Mouse (Mus musculus): ENCODE measurements around the gene Hmcn2. TPM values are rescaled to one million over a fixed set of nuclear protein-coding genes. Genes with fewer than 3 reads are reported as not detected.

The Hmcn2 gene
- polyA plus RNA-seq, 1 experiment from 2014 or later, result 0.73 TPM

GRCm38 (mm10) chr2:31501448-31502130 is 187.4 kb downstream of the Hmcn2 start:
- H3K4me1 ChIP-seq (ENCODE audit: control insufficient read depth in 2 of 2, insufficient read depth in 2 of 2, low read length in 2 of 2), result no peaks in the 10 kb centered on the region
- no peak overlapping the region for H3K4me2 ChIP-seq (ENCODE audit: low read length)
- no peak for ATAC-seq (ENCODE audit: insufficient number of reproducible peaks, insufficient read depth, low FRiP score, low read depth)
- no peak overlapping the region for H3K9ac ChIP-seq (ENCODE audit: low read length)
- peaks cover 25% of the 10 kb centered on the region for H3K27me3 ChIP-seq (ENCODE audit: control insufficient read depth, insufficient read depth, low read length)
- H3K4me3 ChIP-seq (ENCODE audit: control insufficient read depth in 1 of 2, insufficient read depth in 1 of 2, low read depth in 1 of 2, low read length in 2 of 2), result no peak overlapping the region
- H3K27ac ChIP-seq (replicated peaks in 1 of 2; ENCODE audit: control insufficient read depth in 1 of 2, insufficient read depth in 1 of 2, low read depth in 2 of 2, low read length in 2 of 2), result no peak overlapping the region
- WGBS, result 65% methylated on average over 20 of the region's 20 CpGs
- no peaks in the 10 kb centered on the region for H3K9me3 ChIP-seq (ENCODE audit: control insufficient read depth, low read length)
- no peaks in the 10 kb centered on the region for H3K36me3 ChIP-seq (ENCODE audit: control insufficient read depth, insufficient read depth, low read length)

GRCm38 (mm10) chr2:31502616-31503522 is 188.7 kb downstream of the Hmcn2 start:
- no peak overlapping the region for H3K4me3 ChIP-seq (ENCODE audit: control insufficient read depth in 1 of 2, insufficient read depth in 1 of 2, low read depth in 1 of 2, low read length in 2 of 2)
- H3K27ac ChIP-seq (replicated peaks in 1 of 2; ENCODE audit: control insufficient read depth in 1 of 2, insufficient read depth in 1 of 2, low read depth in 2 of 2, low read length in 2 of 2), result no peak overlapping the region
- WGBS, result 42% methylated on average over 15 of the region's 15 CpGs
- H3K27me3 ChIP-seq (ENCODE audit: control insufficient read depth, insufficient read depth, low read length), result peaks cover 25% of the 10 kb centered on the region
- no peaks in the 10 kb centered on the region for H3K9me3 ChIP-seq (ENCODE audit: control insufficient read depth, low read length)
- no peaks in the 10 kb centered on the region for H3K36me3 ChIP-seq (ENCODE audit: control insufficient read depth, insufficient read depth, low read length)
- H3K4me1 ChIP-seq (ENCODE audit: control insufficient read depth in 2 of 2, insufficient read depth in 2 of 2, low read length in 2 of 2), result no peaks in the 10 kb centered on the region
- no peak overlapping the region for H3K9ac ChIP-seq (ENCODE audit: low read length)
- H3K4me2 ChIP-seq (ENCODE audit: low read length), result no peak overlapping the region
- no peak for ATAC-seq (ENCODE audit: insufficient number of reproducible peaks, insufficient read depth, low FRiP score, low read depth)

GRCm38 (mm10) chr2:31505472-31505871 is 191.3 kb downstream of the Hmcn2 start:
- Histone ChIP-seq H3K27me3 (ENCODE audit: control insufficient read depth, insufficient read depth, low read length) (peaks cover 15% of the 10 kb centered on the region), H3K4me1 (ENCODE audit: control insufficient read depth in 2 of 2, insufficient read depth in 2 of 2, low read length in 2 of 2) (no peaks in the 10 kb centered on the region), H3K4me3 (ENCODE audit: control insufficient read depth in 1 of 2, insufficient read depth in 1 of 2, low read depth in 1 of 2, low read length in 2 of 2) (no peak overlapping the region), H3K4me2 (ENCODE audit: low read length) (no peak overlapping the region), H3K27ac (replicated peaks in 1 of 2; ENCODE audit: control insufficient read depth in 1 of 2, insufficient read depth in 1 of 2, low read depth in 2 of 2, low read length in 2 of 2) (no peak overlapping the region), H3K36me3 (ENCODE audit: control insufficient read depth, insufficient read depth, low read length) (no peaks in the 10 kb centered on the region), H3K9me3 (ENCODE audit: control insufficient read depth, low read length) (no peaks in the 10 kb centered on the region), H3K9ac (ENCODE audit: low read length) (no peak overlapping the region)
- no peak for ATAC-seq (ENCODE audit: insufficient number of reproducible peaks, insufficient read depth, low FRiP score, low read depth)
- WGBS, result 64% methylated on average over 11 of the region's 11 CpGs

GRCm38 (mm10) chr2:31508851-31509250 is 194.6 kb downstream of the Hmcn2 start:
- no peak overlapping the region for H3K4me2 ChIP-seq (ENCODE audit: low read length)
- ATAC-seq (ENCODE audit: insufficient number of reproducible peaks, insufficient read depth, low FRiP score, low read depth), result no peak
- H3K27me3 ChIP-seq (ENCODE audit: control insufficient read depth, insufficient read depth, low read length), result peaks cover 4% of the 10 kb centered on the region
- no peak overlapping the region for H3K27ac ChIP-seq (replicated peaks in 1 of 2; ENCODE audit: control insufficient read depth in 1 of 2, insufficient read depth in 1 of 2, low read depth in 2 of 2, low read length in 2 of 2)
- WGBS, result 91% methylated on average over 6 of the region's 6 CpGs
- H3K9ac ChIP-seq (ENCODE audit: low read length), result no peak overlapping the region
- H3K4me1 ChIP-seq (ENCODE audit: control insufficient read depth in 2 of 2, insufficient read depth in 2 of 2, low read length in 2 of 2), result no peaks in the 10 kb centered on the region
- no peaks in the 10 kb centered on the region for H3K36me3 ChIP-seq (ENCODE audit: control insufficient read depth, insufficient read depth, low read length)
- H3K4me3 ChIP-seq (ENCODE audit: control insufficient read depth in 1 of 2, insufficient read depth in 1 of 2, low read depth in 1 of 2, low read length in 2 of 2), result no peak overlapping the region
- no peaks in the 10 kb centered on the region for H3K9me3 ChIP-seq (ENCODE audit: control insufficient read depth, low read length)

Other genes with a start within 250 kb of the Hmcn2 start
- gene Fnbp1, start 172.4 kb upstream of the Hmcn2 start, polyA plus RNA-seq (2014; fragmentation: Nextera tagmentation; extraction: Ambion mirVana), result 17.6 and 19.4 TPM in 2 replicates
- 26.6 and 27.3 TPM in 2 replicates for gene Gpr107, start 162.1 kb upstream of the Hmcn2 start, polyA plus RNA-seq (2014; fragmentation: Nextera tagmentation; extraction: Ambion mirVana)
- 51.7 and 52.2 TPM in 2 replicates for gene Ncs1, start 68.6 kb upstream of the Hmcn2 start, polyA plus RNA-seq (2014; fragmentation: Nextera tagmentation; extraction: Ambion mirVana)
- gene Ass1, start 155.8 kb downstream of the Hmcn2 start, polyA plus RNA-seq (2014; fragmentation: Nextera tagmentation; extraction: Ambion mirVana), result 8.5 and 10.0 TPM in 2 replicates

All from heart, embryonic 14.5 days (tissue).